Mouse (Mus musculus): ENCODE results near the gene Mef2b.

DNA sequence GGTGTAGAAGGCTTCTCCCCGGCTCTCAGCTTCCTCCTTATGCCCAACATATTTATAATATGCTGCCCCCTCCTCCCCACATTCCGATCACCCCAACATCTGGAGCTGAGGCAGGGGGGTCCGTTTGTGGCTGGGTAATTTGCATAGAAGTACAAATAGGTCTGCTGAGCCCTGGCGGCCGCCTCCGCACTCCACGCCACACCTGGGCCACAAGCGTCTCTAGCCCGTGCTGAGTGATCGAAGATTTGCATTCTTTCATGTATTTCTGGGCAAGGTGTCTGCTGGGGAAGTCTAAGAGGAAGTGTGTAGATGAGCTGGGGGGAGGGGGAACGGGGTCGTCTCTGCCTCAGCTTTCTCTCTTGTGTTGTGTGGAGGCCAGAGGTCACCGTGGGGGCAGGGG is 20.5 kb downstream of the Mef2b start:
- TF ChIP-seq POLR2A (IDR thresholded peaks at IDR 0.05; ENCODE audit: control insufficient read depth, extremely low read depth, insufficient read depth, low read length, poor library complexity) (no peak), CTCF (IDR thresholded peaks at IDR 0.05; ENCODE audit: borderline replicate concordance, control insufficient read depth, extremely low read depth, insufficient read depth, low read length, poor library complexity) (no peak)
